Mouse (Mus musculus): ENCODE results near the gene Fam186a.

Gene Fam186a

DNA sequence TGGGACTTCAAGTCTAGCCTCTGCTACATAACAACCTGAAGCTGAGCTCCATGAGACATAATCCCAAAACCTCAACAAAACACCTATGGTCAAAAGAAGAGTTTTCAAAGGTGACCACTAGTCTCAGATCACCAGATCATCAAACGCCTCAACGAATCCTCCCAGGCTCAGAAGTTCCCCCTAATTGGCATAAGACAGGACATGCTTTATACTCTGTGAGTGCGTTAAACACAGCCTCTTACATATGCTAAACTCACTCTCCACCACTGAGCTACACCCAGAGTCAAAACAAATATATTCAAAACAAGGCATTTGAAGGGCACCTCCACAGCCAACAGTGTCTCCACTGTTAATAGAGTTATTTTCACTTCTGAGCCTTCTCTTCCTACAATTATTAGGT, 94.3 kb downstream of the Fam186a start:
- no peak for DNase-seq (ENCODE audit: low read depth, low spot score)

Data from skeletal muscle tissue, adult 2 months (tissue).